Mouse (Mus musculus): ENCODE data around the gene Aga. TPM values are rescaled to one million over a fixed set of nuclear protein-coding genes. Genes with fewer than 3 reads are reported as not detected.
A peak's percentile ranks its signal among the peaks of the same experiment; 100 is the strongest.
"Not testable (repeated sequence)": the region's sequence is repeated elsewhere in the genome, so short reads cannot be mapped to it uniquely, and the experiment has no call there.

Gene Aga
- 37.7 and 42.2 TPM in 2 replicates for polyA plus RNA-seq (2015; fragmentation: Nextera tagmentation; extraction: Ambion mirVana)

DNA sequence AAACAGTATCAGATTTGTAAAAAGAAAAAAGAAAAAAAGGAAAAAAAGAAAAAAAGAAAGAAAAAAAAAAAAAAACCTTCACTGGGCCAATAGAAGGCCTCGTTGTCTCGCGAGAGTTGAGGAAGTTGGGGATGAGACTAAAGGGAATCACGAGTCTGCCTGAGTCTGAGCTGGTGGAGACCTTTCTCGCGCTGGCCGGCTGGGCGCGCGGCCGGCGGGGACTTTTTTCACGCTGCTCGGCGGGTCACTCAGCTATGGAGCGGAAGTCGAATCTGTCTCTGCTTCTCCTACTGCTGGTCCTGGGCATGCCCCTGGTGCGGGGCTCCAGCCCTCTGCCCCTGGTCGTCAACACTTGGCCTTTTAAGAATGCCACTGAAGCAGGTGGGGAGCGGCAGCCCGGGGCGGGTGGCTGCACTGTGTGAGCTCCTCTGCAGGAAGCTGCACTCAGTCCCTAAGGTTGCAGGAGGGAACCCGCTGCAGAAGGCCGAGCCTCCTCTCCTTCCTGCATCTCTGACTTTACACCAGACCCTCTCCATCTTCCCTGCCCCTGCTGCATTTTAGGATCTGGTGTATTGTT lies at the start of gene Aga:
Gene Aga, plus strand, starts transcription at position 177 of the 577 bp plus-strand sequence.
- H3K27ac ChIP-seq (replicated peaks) = peak within 1 kb of the TSS; percentile 71
- peak; percentile 95 for ATAC-seq (ENCODE audit: insufficient number of reproducible peaks, low FRiP score, low TSS enrichment, low read depth)
- H3K36me3 ChIP-seq = peaks cover 15% of the 10 kb centered on the region
- peaks cover 6% of the 10 kb centered on the region; the same call in 1 of the 2 replicates for H3K4me1 ChIP-seq
- under 1% methylated on average over 24 of the region's 24 CpGs for WGBS
- H3K27me3 ChIP-seq = no peaks in the 10 kb centered on the region
- H3K4me2 ChIP-seq (replicated peaks) = peak within 1 kb of the TSS; percentile 60
- peak within 1 kb of the TSS; percentile 37 for H3K9ac ChIP-seq
- H3K9me3 ChIP-seq (replicated peaks) = no peaks in the 10 kb centered on the region
- peak within 1 kb of the TSS; percentile 55 for H3K4me3 ChIP-seq (replicated peaks)

DNA sequence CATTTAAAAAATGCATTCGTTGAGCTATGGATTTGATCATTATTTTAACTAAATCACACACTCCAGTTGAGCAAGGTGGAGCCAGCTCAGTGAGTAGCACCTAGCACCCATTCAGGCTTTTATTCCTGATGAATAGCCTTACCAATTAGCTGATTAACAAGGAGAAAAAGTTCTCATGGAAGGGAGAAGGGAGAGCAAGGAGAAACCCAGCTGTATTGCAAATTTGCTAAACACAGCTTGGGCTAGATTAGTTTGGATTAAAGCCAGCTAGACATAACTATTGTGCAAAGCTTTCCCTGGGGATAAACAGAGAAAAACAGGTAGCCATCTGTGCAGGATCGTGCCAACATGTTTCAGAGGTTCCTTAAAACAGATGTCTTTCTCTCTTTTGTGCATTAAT lies 22.5 kb upstream of the Aga start:
- Histone ChIP-seq H3K4me3 (replicated peaks) (no peak overlapping the region), H3K27ac (replicated peaks) (no peak overlapping the region), H3K4me1 (no peaks in the 10 kb centered on the region), H3K27me3 (no peaks in the 10 kb centered on the region), H3K9ac (no peak overlapping the region), H3K4me2 (replicated peaks) (no peak overlapping the region), H3K9me3 (replicated peaks) (no peaks in the 10 kb centered on the region), H3K36me3 (no peaks in the 10 kb centered on the region)
- 29% methylated on average over 2 of the region's 2 CpGs for WGBS
- ATAC-seq (ENCODE audit: insufficient number of reproducible peaks, low FRiP score, low TSS enrichment, low read depth) = no peak

DNA sequence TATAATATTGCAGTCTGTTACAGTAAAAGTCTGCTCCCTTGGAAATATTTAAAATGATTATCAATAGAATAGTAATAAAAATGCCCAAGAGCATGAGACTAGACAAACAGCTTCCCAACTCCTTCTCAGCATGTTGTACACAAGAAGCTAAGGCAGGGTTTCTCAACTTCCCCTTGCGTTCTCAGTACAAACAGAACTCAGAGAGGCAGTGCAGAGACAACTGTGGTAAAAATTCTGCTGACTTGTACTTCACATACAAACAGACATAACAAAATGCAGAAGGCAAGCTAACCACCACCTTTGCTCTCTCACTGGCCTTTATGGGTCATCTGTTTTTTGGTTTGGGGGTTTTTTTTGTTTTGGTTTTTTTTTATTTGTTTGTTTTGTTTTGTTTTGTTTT lies 15.3 kb upstream of the Aga start:
- Histone ChIP-seq H3K27ac (replicated peaks) (no peak overlapping the region), H3K9ac (no peak overlapping the region), H3K36me3 (no peaks in the 10 kb centered on the region), H3K27me3 (no peaks in the 10 kb centered on the region), H3K4me2 (replicated peaks) (no peak overlapping the region), H3K9me3 (replicated peaks) (no peaks in the 10 kb centered on the region), H3K4me3 (replicated peaks) (no peak overlapping the region), H3K4me1 (no peaks in the 10 kb centered on the region)
- no peak for ATAC-seq (ENCODE audit: insufficient number of reproducible peaks, low FRiP score, low TSS enrichment, low read depth)
- 82% methylated on average over 1 of the region's 1 CpGs for WGBS

DNA sequence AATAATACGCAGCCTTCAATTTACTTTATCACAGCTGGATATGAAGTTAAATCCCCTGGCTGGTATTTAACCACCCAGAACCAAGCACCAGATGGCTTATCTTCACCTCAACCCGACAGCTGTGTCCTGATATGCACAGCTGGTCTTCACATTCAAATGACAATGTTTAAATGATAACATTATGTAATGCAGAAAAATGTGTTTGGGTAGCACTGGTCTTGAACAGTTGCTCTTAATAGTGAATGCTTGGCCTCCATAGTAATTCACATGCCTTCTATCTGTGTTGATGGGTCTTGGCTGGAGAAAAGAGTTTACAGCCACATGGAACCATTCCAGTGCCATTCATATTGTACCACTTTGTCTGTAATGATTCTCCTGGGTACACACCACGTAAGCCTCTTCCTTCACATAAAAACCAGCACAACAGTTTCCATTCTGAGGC lies 14.6 kb upstream of the Aga start:
- Histone ChIP-seq H3K27ac (replicated peaks) (no peak overlapping the region), H3K4me3 (replicated peaks) (no peak overlapping the region), H3K4me2 (replicated peaks) (no peak overlapping the region), H3K4me1 (no peaks in the 10 kb centered on the region), H3K27me3 (no peaks in the 10 kb centered on the region), H3K36me3 (no peaks in the 10 kb centered on the region), H3K9me3 (replicated peaks) (no peaks in the 10 kb centered on the region), H3K9ac (no peak overlapping the region)
- ATAC-seq (ENCODE audit: insufficient number of reproducible peaks, low FRiP score, low TSS enrichment, low read depth) = no peak
- 67% methylated on average over 3 of the region's 3 CpGs for WGBS

DNA sequence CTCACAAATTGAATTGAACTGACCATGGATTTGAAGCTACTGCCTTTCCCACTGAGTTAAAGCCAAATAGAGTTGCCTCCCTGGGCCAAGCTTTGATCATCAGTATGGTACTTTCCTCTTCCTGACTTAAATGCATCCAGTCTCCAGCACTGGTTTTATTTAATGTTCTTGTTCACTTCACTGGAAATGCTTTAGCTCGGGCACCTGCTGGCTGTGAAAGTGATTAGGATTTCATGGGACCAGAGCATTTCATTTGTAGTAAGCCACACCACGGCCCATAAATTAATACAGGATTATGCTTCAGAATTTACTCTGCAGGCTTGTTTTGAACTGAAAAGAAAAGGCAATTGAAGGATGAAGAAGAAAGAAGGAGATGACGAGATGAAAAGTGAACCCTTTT lies 26.5 kb downstream of the Aga start:
- not testable (repeated sequence) for H3K27ac ChIP-seq (replicated peaks); H3K9ac ChIP-seq; H3K9me3 ChIP-seq (replicated peaks); H3K4me1 ChIP-seq; H3K4me3 ChIP-seq (replicated peaks); H3K27me3 ChIP-seq; ATAC-seq (ENCODE audit: insufficient number of reproducible peaks, low FRiP score, low TSS enrichment, low read depth); H3K36me3 ChIP-seq; H3K4me2 ChIP-seq (replicated peaks)
- WGBS = 64% methylated on average over 3 of the region's 3 CpGs

DNA sequence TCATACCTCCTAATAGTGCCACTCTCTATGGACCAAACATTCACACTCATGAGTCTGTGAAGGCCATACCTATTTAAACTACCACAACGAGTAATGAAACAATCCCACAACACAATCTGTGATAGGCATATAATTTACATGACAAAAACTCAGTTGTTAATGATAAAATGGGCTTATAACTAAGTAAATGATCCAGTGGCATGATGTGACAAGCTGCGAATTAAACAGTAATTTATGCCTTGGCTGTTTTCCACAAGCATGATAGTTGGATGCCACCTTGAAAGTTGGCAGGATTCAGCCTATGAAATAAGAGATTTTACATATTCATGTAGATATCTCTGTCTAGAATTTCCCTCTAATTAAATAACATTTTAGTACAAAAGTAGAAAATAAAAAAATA lies 28.1 kb downstream of the Aga start:
- no peaks in the 10 kb centered on the region for H3K4me1 ChIP-seq
- no peak overlapping the region for H3K4me2 ChIP-seq (replicated peaks)
- 85% methylated on average over 2 of the region's 2 CpGs for WGBS
- no peaks in the 10 kb centered on the region for H3K27me3 ChIP-seq
- H3K9ac ChIP-seq = no peak overlapping the region
- H3K9me3 ChIP-seq (replicated peaks) = no peaks in the 10 kb centered on the region
- H3K36me3 ChIP-seq = no peaks in the 10 kb centered on the region
- no peak overlapping the region for H3K27ac ChIP-seq (replicated peaks)
- no peak for ATAC-seq (ENCODE audit: insufficient number of reproducible peaks, low FRiP score, low TSS enrichment, low read depth)
- no peak overlapping the region for H3K4me3 ChIP-seq (replicated peaks)

DNA sequence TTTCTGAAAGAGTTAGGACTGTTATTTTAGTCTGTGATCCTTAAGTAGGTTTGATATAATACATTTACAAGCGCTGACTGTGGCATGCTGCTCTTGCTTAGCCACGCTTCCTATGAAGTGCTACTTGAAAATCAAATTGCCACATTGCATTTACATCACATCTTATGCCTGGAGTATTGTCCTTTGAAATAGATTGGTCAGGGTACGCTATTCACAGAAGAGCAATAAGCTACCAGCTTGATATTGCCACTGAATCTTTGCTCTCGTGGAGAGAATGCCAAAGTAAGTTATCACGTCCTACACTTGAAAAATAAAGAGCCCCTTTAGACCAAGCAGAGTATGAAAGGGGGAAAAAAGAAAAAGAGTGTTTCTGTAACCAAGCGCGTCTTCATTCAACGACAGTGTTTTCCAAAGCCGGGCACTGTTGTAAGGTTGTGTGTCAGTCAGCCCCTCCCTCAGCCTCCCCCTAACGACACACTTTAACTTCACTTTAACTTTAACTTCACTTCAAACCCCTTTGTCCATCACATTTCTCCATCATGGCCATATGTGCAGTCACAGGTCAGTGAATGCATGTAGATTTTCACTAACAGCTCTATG lies 51.0 kb downstream of the Aga start:
- H3K27me3 ChIP-seq = no peaks in the 10 kb centered on the region
- no peak for ATAC-seq (ENCODE audit: insufficient number of reproducible peaks, low FRiP score, low TSS enrichment, low read depth)
- WGBS = 66% methylated on average over 10 of the region's 10 CpGs

DNA sequence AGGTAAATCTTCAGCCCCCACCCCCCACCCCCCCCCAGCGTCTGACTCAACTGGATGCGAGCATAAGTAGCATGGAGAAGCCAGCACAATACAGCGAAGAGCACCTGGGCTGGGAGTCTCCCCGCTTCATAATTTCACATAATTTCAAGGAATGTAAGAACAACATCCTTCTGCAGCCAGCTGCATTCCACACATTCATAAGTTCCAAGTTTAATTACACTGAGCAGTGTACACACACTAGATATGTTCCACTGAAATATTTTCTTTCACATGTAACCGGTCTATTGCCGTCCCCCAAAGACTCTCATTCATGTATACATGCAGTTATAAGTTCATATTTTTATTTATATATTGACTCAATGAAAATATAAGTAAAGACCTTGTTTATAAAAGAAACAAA lies 54.7 kb downstream of the Aga start:
- no peak for ATAC-seq (ENCODE audit: insufficient number of reproducible peaks, low FRiP score, low TSS enrichment, low read depth)
- 57% methylated on average over 6 of the region's 6 CpGs for WGBS

More for the DNA sequence above, 51.0 kb downstream of the Aga start:
- H3K4me3 ChIP-seq (replicated peaks) = no peak overlapping the region
- H3K4me2 ChIP-seq (replicated peaks) = no peak overlapping the region
- H3K4me1 ChIP-seq = no peaks in the 10 kb centered on the region
- H3K9ac ChIP-seq = no peak overlapping the region
- H3K9me3 ChIP-seq (replicated peaks) = no peaks in the 10 kb centered on the region
- no peak overlapping the region for H3K27ac ChIP-seq (replicated peaks)
- no peaks in the 10 kb centered on the region for H3K36me3 ChIP-seq

More for the DNA sequence above, 54.7 kb downstream of the Aga start:
- H3K27ac ChIP-seq (replicated peaks) = no peak overlapping the region
- H3K27me3 ChIP-seq = no peaks in the 10 kb centered on the region
- H3K4me2 ChIP-seq (replicated peaks) = no peak overlapping the region
- H3K9ac ChIP-seq = no peak overlapping the region
- H3K9me3 ChIP-seq (replicated peaks) = no peaks in the 10 kb centered on the region
- H3K4me3 ChIP-seq (replicated peaks) = no peak overlapping the region
- no peaks in the 10 kb centered on the region for H3K36me3 ChIP-seq
- no peaks in the 10 kb centered on the region for H3K4me1 ChIP-seq

Other genes with a start within 250 kb of the Aga start
- 21.6 and 21.8 TPM in 2 replicates for gene Neil3, start 127.3 kb downstream of the Aga start, polyA plus RNA-seq (2015; fragmentation: Nextera tagmentation; extraction: Ambion mirVana)

All from embryonic facial prominence, embryonic 15.5 days (tissue).